Mouse (Mus musculus) midbrain, embryonic 14.5 days (tissue): Measurements from ENCODE around the gene Mapk8ip1. TPM values are rescaled to one million over a fixed set of nuclear protein-coding genes. Genes with fewer than 3 reads are reported as not detected.
A peak's percentile ranks its signal among the peaks of the same experiment; 100 is the strongest.

Experiments used
- ATAC-seq: fragments of 200-750 bp; cut with Nextera tagmentation; 2 replicates; pipeline ENCODE4 v1.8.0; 2017; ENCODE audit warnings: moderate number of reproducible peaks, moderate library complexity; ENCODE audit not compliant: low FRiP score, low TSS enrichment
- DNase-seq: peaks from one replicate; pipeline ENCODE4 v3.0.0-alpha.2; 2015
- H3K27ac ChIP-seq: fragments of 300-500 bp; sonication (generic); replicated peaks from 2 replicates; pipeline ENCODE4 v1.5.1; 2014; ENCODE audit warnings: mild to moderate bottlenecking, low read depth, low read length, moderate library complexity
- H3K27me3 ChIP-seq: fragments of 300-500 bp; sonication (generic); 2 replicates; pipeline ENCODE4 v1.6.1; 2014; ENCODE audit warnings: low read length, control low read depth, mixed read lengths; ENCODE audit not compliant: control insufficient read depth, insufficient read depth
- H3K36me3 ChIP-seq: fragments of 300-500 bp; sonication (generic); 2 replicates; pipeline ENCODE4 v1.6.1; 2014; ENCODE audit warnings: low read length, control low read depth; ENCODE audit not compliant: control insufficient read depth, insufficient read depth
- H3K4me1 ChIP-seq: fragments of 300-500 bp; sonication (generic); 2 replicates; pipeline ENCODE4 v1.6.1; 2014; ENCODE audit warnings: mild to moderate bottlenecking, antibody characterized with exemption, low read length, control low read depth; ENCODE audit not compliant: control insufficient read depth, insufficient read depth
- H3K4me2 ChIP-seq: fragments of 300-500 bp; sonication (generic); 2 replicates; pipeline ENCODE4 v1.6.1; 2014; ENCODE audit warnings: mild to moderate bottlenecking, low read length, moderate library complexity
- H3K4me3 ChIP-seq: fragments of 300-500 bp; sonication (generic); replicated peaks from 2 replicates; pipeline ENCODE4 v1.5.1; 2014; ENCODE audit warnings: low read depth, low read length
- H3K9ac ChIP-seq: fragments of 300-500 bp; sonication (generic); replicated peaks from 2 replicates; pipeline ENCODE4 v1.6.1; 2014; ENCODE audit warnings: mild to moderate bottlenecking, low read length, moderate library complexity
- H3K9me3 ChIP-seq: fragments of 300-500 bp; sonication (generic); 2 replicates; pipeline ENCODE4 v1.6.1; 2016; ENCODE audit warnings: low read length, control low read depth, mixed read lengths; ENCODE audit not compliant: control insufficient read depth
- WGBS: fragments of 180-500 bp; shearing (Covaris S2); extraction: QIAGEN DNeasy Blood & Tissue Kit; methylation state at CpG from one replicate; pipeline ENCODE4 v1.1.7; 2014; 5-methylcytosine and 5-hydroxymethylcytosine counted together
- polyA plus RNA-seq: library from polyadenylated mRNA; unstranded; fragments of >200 nt; fragmentation: Nextera tagmentation; extraction: Ambion mirVana; gene quantifications from 2 replicates; pipeline ENCODE4 v1.2.1, GENCODE M21; 2014

The Mapk8ip1 gene
- polyA plus RNA-seq, 1 experiment from 2014 or later, result 62.4 TPM

GRCm38 (mm10) chr2:92381901-92382588 is 19.0 kb downstream of the Mapk8ip1 start, which contains the start of gene 1700029I15Rik:
1700029I15Rik (plus strand) TSS chr2:92382538.
- H3K9me3 ChIP-seq, result no peaks in the 10 kb centered on the region
- ATAC-seq (no peak), DNase-seq (no peak)
- no peak within 1 kb of the TSS for H3K4me2 ChIP-seq
- no peak within 1 kb of the TSS; the same call in 1 of the 2 replicates for H3K9ac ChIP-seq
- 93% methylated on average over 5 of the region's 5 CpGs for WGBS
- H3K27me3 ChIP-seq, result no peaks in the 10 kb centered on the region
- no peak within 1 kb of the TSS for H3K4me3 ChIP-seq
- H3K36me3 ChIP-seq, result peaks cover 97% of the 10 kb centered on the region
- no peak within 1 kb of the TSS for H3K27ac ChIP-seq
- no peaks in the 10 kb centered on the region for H3K4me1 ChIP-seq

- Histone ChIP-seq H3K27ac (no peak overlapping the region), H3K9me3 (no peaks in the 10 kb centered on the region), H3K9ac (no peak overlapping the region), H3K4me2 (no peak overlapping the region), H3K4me1 (peaks cover 3% of the 10 kb centered on the region), H3K27me3 (no peaks in the 10 kb centered on the region), H3K4me3 (no peak overlapping the region), H3K36me3 (peaks cover 88% of the 10 kb centered on the region)
- ATAC-seq (no peak), DNase-seq (no peak)
- WGBS, result 82% methylated on average over 5 of the region's 5 CpGs
Measured at GRCm38 (mm10) chr2:92381161-92381560, 19.9 kb downstream of the Mapk8ip1 start.

DNA sequence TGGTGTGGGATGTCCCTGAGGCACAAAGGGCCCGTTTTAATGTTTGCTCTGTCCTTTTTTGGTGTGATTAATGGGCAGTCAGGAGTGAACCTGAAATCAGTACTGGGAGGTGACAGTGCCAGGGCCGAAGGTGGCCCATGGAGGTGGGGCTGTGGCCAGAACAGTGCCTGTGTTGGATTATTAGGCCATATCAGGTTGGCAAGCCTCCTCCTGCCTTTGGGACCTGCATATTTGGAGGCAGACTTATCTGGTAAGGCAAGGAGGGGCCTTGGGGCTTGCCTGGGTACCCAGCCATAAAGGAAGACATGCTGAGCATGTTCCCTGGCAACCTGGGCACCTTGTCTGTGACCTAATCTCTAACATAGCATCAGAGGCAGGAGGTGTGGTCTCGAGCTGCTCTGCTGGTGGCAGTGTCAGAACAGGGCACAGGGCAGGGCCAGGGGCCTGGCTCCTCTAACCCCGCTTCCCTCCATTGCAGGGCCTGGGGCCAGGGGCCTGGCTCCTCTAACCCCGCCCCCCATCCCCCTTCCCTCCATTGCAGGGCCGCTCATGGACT is 20.5 kb downstream of the Mapk8ip1 start:
- Histone ChIP-seq H3K9me3 (no peaks in the 10 kb centered on the region), H3K4me3 (no peak overlapping the region), H3K4me2 (no peak overlapping the region), H3K9ac (no peak overlapping the region), H3K27ac (no peak overlapping the region), H3K36me3 (peaks cover 82% of the 10 kb centered on the region), H3K4me1 (peaks cover 9% of the 10 kb centered on the region), H3K27me3 (no peaks in the 10 kb centered on the region)
- no peak for ATAC-seq
- 81% methylated on average over 6 of the region's 6 CpGs for WGBS
- DNase-seq, result no peak

- no peak overlapping the region for H3K4me3 ChIP-seq
- DNase-seq (no peak), ATAC-seq (no peak)
- no peak overlapping the region for H3K9ac ChIP-seq
- H3K4me2 ChIP-seq, result no peak overlapping the region
- H3K9me3 ChIP-seq, result no peaks in the 10 kb centered on the region
- 77% methylated on average over 17 of the region's 17 CpGs for WGBS
- H3K27me3 ChIP-seq, result no peaks in the 10 kb centered on the region
- H3K27ac ChIP-seq, result no peak overlapping the region
- H3K4me1 ChIP-seq, result peaks cover 10% of the 10 kb centered on the region
- peaks cover 76% of the 10 kb centered on the region for H3K36me3 ChIP-seq
Measured at GRCm38 (mm10) chr2:92379783-92380494, 21.1 kb downstream of the Mapk8ip1 start.

GRCm38 (mm10) chr2:92377320-92377719 is 23.7 kb downstream of the Mapk8ip1 start:
- no peak overlapping the region for H3K4me3 ChIP-seq
- no peaks in the 10 kb centered on the region for H3K9me3 ChIP-seq
- H3K4me1 ChIP-seq, result peaks cover 21% of the 10 kb centered on the region
- H3K36me3 ChIP-seq, result peaks cover 50% of the 10 kb centered on the region
- DNase-seq, result no peak
- ATAC-seq, result no peak
- H3K27me3 ChIP-seq, result no peaks in the 10 kb centered on the region
- 89% methylated on average over 7 of the region's 7 CpGs for WGBS
- H3K9ac ChIP-seq, result no peak overlapping the region
- H3K27ac ChIP-seq, result no peak overlapping the region
- no peak overlapping the region for H3K4me2 ChIP-seq

GRCm38 (mm10) chr2:92376300-92376699 is 24.8 kb downstream of the Mapk8ip1 start:
- H3K4me2 ChIP-seq, result peak overlapping the region; percentile 93
- H3K9me3 ChIP-seq, result no peaks in the 10 kb centered on the region
- DNase-seq, result no peak
- peaks cover 39% of the 10 kb centered on the region for H3K36me3 ChIP-seq
- no peak for ATAC-seq
- H3K27me3 ChIP-seq, result peaks cover 2% of the 10 kb centered on the region; the same call in 1 of the 2 replicates
- peaks cover 31% of the 10 kb centered on the region for H3K4me1 ChIP-seq
- H3K9ac ChIP-seq, result no peak overlapping the region
- no peak overlapping the region for H3K27ac ChIP-seq
- H3K4me3 ChIP-seq, result peak overlapping the region; percentile 72; the same call in 1 of the 2 replicates
- WGBS, result 83% methylated on average over 6 of the region's 6 CpGs

DNA sequence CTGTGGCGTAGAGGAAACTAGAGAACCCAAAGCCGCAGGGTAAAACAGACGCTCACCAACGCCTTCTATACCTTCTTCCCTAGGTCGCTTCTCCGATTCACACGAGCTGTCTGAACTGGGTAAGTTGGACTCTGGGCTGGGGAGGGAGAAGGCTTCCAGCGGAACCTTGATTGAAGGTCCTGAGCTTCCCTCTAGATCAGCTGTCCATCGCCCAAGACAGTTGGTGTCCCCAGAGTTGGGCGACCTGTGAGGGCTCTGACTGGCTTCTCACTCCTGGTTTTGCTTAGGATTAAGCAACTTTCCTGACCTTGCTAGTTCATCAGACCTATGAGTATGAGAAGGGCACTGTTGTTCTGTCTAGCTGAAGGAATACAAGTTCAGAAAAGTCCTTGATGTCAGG is 25.3 kb downstream of the Mapk8ip1 start:
- Histone ChIP-seq H3K4me1 (peaks cover 37% of the 10 kb centered on the region), H3K27ac (peak overlapping the region; percentile 80), H3K27me3 (peaks cover 6% of the 10 kb centered on the region; the same call in 1 of the 2 replicates), H3K4me3 (peak overlapping the region; percentile 72), H3K9ac (peak overlapping the region; percentile 68), H3K4me2 (peak overlapping the region; percentile 93), H3K9me3 (no peaks in the 10 kb centered on the region), H3K36me3 (peaks cover 34% of the 10 kb centered on the region)
- ATAC-seq (no peak), DNase-seq (no peak)
- WGBS, result 12% methylated on average over 10 of the region's 10 CpGs

- Histone ChIP-seq H3K27ac (peak overlapping the region; percentile 80), H3K27me3 (peaks cover 7% of the 10 kb centered on the region; the same call in 1 of the 2 replicates), H3K4me3 (peak overlapping the region; percentile 72), H3K4me1 (peaks cover 42% of the 10 kb centered on the region), H3K36me3 (peaks cover 28% of the 10 kb centered on the region), H3K9ac (peak overlapping the region; percentile 68), H3K9me3 (no peaks in the 10 kb centered on the region), H3K4me2 (peak overlapping the region; percentile 93)
- DNase-seq, result peak; percentile 95
- ATAC-seq, result peak; percentile 93
- WGBS, result under 1% methylated on average over 29 of the region's 29 CpGs
Measured at GRCm38 (mm10) chr2:92375099-92375623, 25.9 kb downstream of the Mapk8ip1 start.
